Mouse (Mus musculus) 3134 (cell line): Measurements from ENCODE around the gene Rhou.
A peak's percentile ranks its signal among the peaks of the same experiment; 100 is the strongest.

Experiments
- DNase-seq: peaks from one replicate; pipeline ENCODE4 v3.0.0-alpha.2; 2011; ENCODE audit warnings: low spot score; ENCODE audit not compliant: insufficient read length; ENCODE audit errors: extremely low read depth

Gene Rhou

GRCm38 (mm10) chr8:123685477-123685876 is 31.7 kb downstream of the Rhou start:
- no peak for DNase-seq

GRCm38 (mm10) chr8:123687826-123688225 is 34.1 kb downstream of the Rhou start:
- DNase-seq, result no peak

- peak; percentile 63 for DNase-seq
These were observed 38.6 kb downstream of the Rhou start for GRCm38 (mm10) chr8:123692165-123692962.

GRCm38 (mm10) chr8:123696167-123696566 is 42.4 kb downstream of the Rhou start:
- no peak for DNase-seq

- DNase-seq, result no peak
These were observed 43.6 kb downstream of the Rhou start for GRCm38 (mm10) chr8:123697329-123697728.

- no peak for DNase-seq
These were observed 46.8 kb downstream of the Rhou start for GRCm38 (mm10) chr8:123700399-123701070.

GRCm38 (mm10) chr8:123701952-123702587 is 48.3 kb downstream of the Rhou start:
- no peak for DNase-seq

GRCm38 (mm10) chr8:123705376-123705775 is 51.6 kb downstream of the Rhou start:
- DNase-seq, result no peak

- DNase-seq, result no peak
These were observed 53.4 kb downstream of the Rhou start for GRCm38 (mm10) chr8:123707137-123707536.

GRCm38 (mm10) chr8:123708729-123709128 is 55.0 kb downstream of the Rhou start:
- DNase-seq, result no peak

GRCm38 (mm10) chr8:123710335-123710734 is 56.6 kb downstream of the Rhou start:
- DNase-seq, result no peak
